Mouse (Mus musculus) small intestine, adult 2 months (tissue): ENCODE results near the gene Sardh.

ENCODE experiments used
- CTCF ChIP-seq: fragments of 200-500 bp; IDR thresholded peaks from 2 replicates; pipeline ENCODE4 v1.5.1; 2012; ENCODE audit warnings: low read depth, mild to moderate bottlenecking, control low read depth, inconsistent platforms, low read length, moderate library complexity, mixed read lengths; ENCODE audit not compliant: insufficient replicate concordance, insufficient read length; ENCODE audit errors: extremely low read depth
- POLR2A ChIP-seq: fragments of 200-500 bp; IDR thresholded peaks from 2 replicates; pipeline ENCODE4 v1.6.1; 2012; ENCODE audit warnings: low read depth, mild to moderate bottlenecking, control low read depth, inconsistent platforms, low read length, moderate library complexity

- TF ChIP-seq CTCF (peak; percentile 29; the same call in 1 of the 2 replicates), POLR2A (no peak)
These were observed 12.4 kb downstream of the Sardh start for GRCm38 (mm10) chr2:27235729-27236128.
